Mouse (Mus musculus): ENCODE results near the gene Tmpo.

- TF ChIP-seq CTCF (IDR thresholded peaks at IDR 0.05; ENCODE audit: insufficient read depth, low read depth, low read length), result no peak
- TF ChIP-seq POLR2A (IDR thresholded peaks at IDR 0.05; ENCODE audit: insufficient read depth, low read depth, low read length), result no peak
Observed at GRCm38 (mm10) chr10:91189476-91189875, 8.4 kb upstream of the Tmpo start.
